ENCODE assay signal across 15 mouse cellular contexts in genomic region chr8:91708661-91709060, GRCm38 (mm10).
DNase-seq lines count a peak whose midpoint lies in the region; ATAC-seq and TF ChIP-seq lines count a peak whose summit lies in the region.
"Had no signal": no experiment of that assay in that cellular context is flagged by ENCODE, and none has a peak within 500 bp of the region (broad histone marks: within the 10 kb centered on the region; RNA-seq: fewer than 3 reads in every experiment).

No protein-coding gene starts in this region.

- no peak overlapping the region for H3K4me3 ChIP-seq in hindbrain, embryonic 10.5 days
- no peak overlapping the region for H3K4me3 ChIP-seq in hindbrain, postnatal 0 days (ENCODE audit: low read length)
- no peak overlapping the region for H3K4me3 ChIP-seq in midbrain, embryonic 13.5 days (replicated peaks)
- no peak overlapping the region for H3K4me3 ChIP-seq in midbrain, embryonic 15.5 days
- H3K4me3 ChIP-seq: embryonic facial prominence, embryonic 10.5 days; heart, embryonic 12.5 days; intestine, embryonic 15.5 days had no signal

- no peaks in the 10 kb centered on the region for H3K9me3 ChIP-seq in hindbrain, embryonic 10.5 days
- H3K9me3 ChIP-seq in hindbrain, postnatal 0 days (ENCODE audit: low read length): no peaks in the 10 kb centered on the region
- no peaks in the 10 kb centered on the region for H3K9me3 ChIP-seq in midbrain, embryonic 13.5 days
- H3K9me3 ChIP-seq in midbrain, embryonic 15.5 days: no peaks in the 10 kb centered on the region
- H3K9me3 ChIP-seq: embryonic facial prominence, embryonic 10.5 days; heart, embryonic 12.5 days; intestine, embryonic 15.5 days had no signal

- peaks cover 60% of the 10 kb centered on the region for H3K4me1 ChIP-seq in hindbrain, embryonic 10.5 days (replicated peaks)
- H3K4me1 ChIP-seq in hindbrain, postnatal 0 days (ENCODE audit: insufficient read depth, low read length): 0 out of 2 replicates have a peak, but pooled peaks cover 3% of the 10 kb centered on the region
- H3K4me1 ChIP-seq in midbrain, embryonic 13.5 days (replicated peaks): peaks cover 51% of the 10 kb centered on the region
- peaks cover 47% of the 10 kb centered on the region for H3K4me1 ChIP-seq in midbrain, embryonic 15.5 days

- H3K36me3 ChIP-seq in hindbrain, embryonic 10.5 days: no peaks in the 10 kb centered on the region
- H3K36me3 ChIP-seq in hindbrain, postnatal 0 days (ENCODE audit: insufficient read depth, low read length): no peaks in the 10 kb centered on the region
- no peaks in the 10 kb centered on the region for H3K36me3 ChIP-seq in midbrain, embryonic 13.5 days
- no peaks in the 10 kb centered on the region for H3K36me3 ChIP-seq in midbrain, embryonic 15.5 days (replicated peaks)
- H3K36me3 ChIP-seq: embryonic facial prominence, embryonic 10.5 days; heart, embryonic 12.5 days; intestine, embryonic 15.5 days had no signal

- no peak overlapping the region for H3K4me2 ChIP-seq in hindbrain, postnatal 0 days (ENCODE audit: low read depth, low read length)
- H3K4me2 ChIP-seq in midbrain, embryonic 13.5 days (replicated peaks): no peak overlapping the region
- no peak overlapping the region for H3K4me2 ChIP-seq in midbrain, embryonic 15.5 days
- H3K4me2 ChIP-seq: heart, embryonic 12.5 days; intestine, embryonic 15.5 days had no signal

- peak overlapping the region; percentile 23; the same call in 1 of the 2 replicates for H3K27ac ChIP-seq in hindbrain, embryonic 10.5 days
- no peak overlapping the region for H3K27ac ChIP-seq in hindbrain, postnatal 0 days
- no peak overlapping the region for H3K27ac ChIP-seq in midbrain, embryonic 13.5 days
- H3K27ac ChIP-seq in midbrain, embryonic 15.5 days: no peak overlapping the region
- H3K27ac ChIP-seq: embryonic facial prominence, embryonic 10.5 days; intestine, embryonic 15.5 days had no signal

- WGBS in hindbrain, embryonic 10.5 days: 39% methylated on average over 7 of the region's 7 CpGs
- 27% methylated on average over 7 of the region's 7 CpGs for WGBS in hindbrain, postnatal 0 days
- WGBS in midbrain, embryonic 13.5 days: 22% methylated on average over 7 of the region's 7 CpGs
- 19% methylated on average over 7 of the region's 7 CpGs for WGBS in midbrain, embryonic 15.5 days

- peaks cover 56% of the 10 kb centered on the region for H3K27me3 ChIP-seq in hindbrain, embryonic 10.5 days (ENCODE audit: insufficient read depth, poor library complexity, severe bottlenecking)
- H3K27me3 ChIP-seq in hindbrain, postnatal 0 days (ENCODE audit: insufficient read depth, low read length): 0 out of 2 replicates have a peak, but pooled peaks cover 2% of the 10 kb centered on the region
- H3K27me3 ChIP-seq in midbrain, embryonic 13.5 days: peaks cover 24% of the 10 kb centered on the region; the same call in 1 of the 2 replicates
- no peaks in the 10 kb centered on the region; the same call in 1 of the 2 replicates for H3K27me3 ChIP-seq in midbrain, embryonic 15.5 days (replicated peaks)
- H3K27me3 ChIP-seq: heart, embryonic 12.5 days had no signal

- no peak overlapping the region for H3K9ac ChIP-seq in hindbrain, postnatal 0 days (replicated peaks; ENCODE audit: low read length)
- no peak overlapping the region for H3K9ac ChIP-seq in midbrain, embryonic 13.5 days (replicated peaks)
- H3K9ac ChIP-seq in midbrain, embryonic 15.5 days: no peak overlapping the region
- H3K9ac ChIP-seq: heart, embryonic 12.5 days; intestine, embryonic 15.5 days had no signal

- DNase-seq in hindbrain, embryonic 10.5 days (ENCODE audit: low spot score): no peak
- DNase-seq in hindbrain, postnatal 0 days (ENCODE audit: low spot score): no peak
- peak; percentile 75 for DNase-seq in brain, embryonic 14.5 days (ENCODE audit: low read depth)
- DNase-seq in retina, embryonic 14.5 days (ENCODE audit: low spot score): peak; percentile 44
- DNase-seq in liver: no peak
- DNase-seq in ovary, postnatal 10 days (ENCODE audit: low spot score): no peak
- DNase-seq: adrenal gland, postnatal 10 days; cerebellum, adult 11-12 months; cerebellum, adult 9-11 months; gastrocnemius, postnatal 14 days had no signal

- ATAC-seq in hindbrain, postnatal 0 days: no peak
- 0 out of 2 replicates have a peak, but pooled peaks have one; percentile 15 for ATAC-seq in midbrain, embryonic 13.5 days
- no peak for ATAC-seq in midbrain, embryonic 15.5 days (replicated peaks)
- ATAC-seq: intestine, embryonic 15.5 days had no signal

- no peak for TF ChIP-seq CTCF in hindbrain, postnatal 0 days (IDR thresholded peaks at IDR 0.05; ENCODE audit: low read depth)
- no peak for TF ChIP-seq CTCF in brain, embryonic 14.5 days (IDR thresholded peaks at IDR 0.05; ENCODE audit: borderline replicate concordance, extremely low read depth, insufficient read depth, insufficient read length)

- no peak for TF ChIP-seq POLR2A in brain, embryonic 14.5 days (IDR thresholded peaks at IDR 0.05; ENCODE audit: borderline replicate concordance, extremely low read depth, insufficient read depth, insufficient read length, poor library complexity, severe bottlenecking)

Comparison
In these comparisons a context has a peak if more than half of its experiments do, and no peak if none do; other contexts are left out.
1. DNase-seq: peak in brain, embryonic 14.5 days (single experiment) and retina, embryonic 14.5 days (single experiment); none in hindbrain, embryonic 10.5 days (single experiment), hindbrain, postnatal 0 days (single experiment), liver (single experiment) and ovary, postnatal 10 days (single experiment).